Mouse (Mus musculus): ENCODE data around the gene Olfr1441. TPM values are rescaled to one million over a fixed set of nuclear protein-coding genes. Genes with fewer than 3 reads are reported as not detected.

Gene Olfr1441
- total and polyA plus RNA-seq, 3 experiments, result 0.11 TPM; not detected in 2

- DNase-seq (ENCODE audit: low spot score), result no peak
- Histone ChIP-seq H3K4me1 (ENCODE audit: insufficient read depth, low read depth, low read length) (no peaks in the 10 kb centered on the region), H3K27me3 (ENCODE audit: insufficient read depth, low read length) (no peaks in the 10 kb centered on the region), H3K9me3 (replicated peaks) (no peaks in the 10 kb centered on the region), H3K4me3 (ENCODE audit: low read depth, low read length) (no peak overlapping the region), H3K36me3 (replicated peaks) (no peaks in the 10 kb centered on the region)
- TF ChIP-seq GATA2 (IDR thresholded peaks at IDR 0.05; ENCODE audit: borderline replicate concordance, low read depth, low read length) (no peak), CTCF (IDR thresholded peaks at IDR 0.05; ENCODE audit: low read depth, low read length) (no peak), TAL1 (conservative IDR thresholded peaks at IDR 0.05; ENCODE audit: low read depth, low read length) (no peak), GATA1 (IDR thresholded peaks at IDR 0.05; ENCODE audit: borderline replicate concordance, low read length) (no peak), POLR2AphosphoS5 (IDR thresholded peaks at IDR 0.05; ENCODE audit: insufficient replicate concordance, low read depth, low read length) (no peak)
- ATAC-seq (ENCODE audit: extremely low read depth, insufficient number of reproducible peaks, low FRiP score, poor library complexity, severe bottlenecking), result no peak
Measured at GRCm38 (mm10) chr19:12420555-12420954, 3.3 kb downstream of the Olfr1441 start.

GRCm38 (mm10) chr19:12421680-12422079, 4.4 kb downstream of the Olfr1441 start:
- ATAC-seq (ENCODE audit: extremely low read depth, insufficient number of reproducible peaks, low FRiP score, poor library complexity, severe bottlenecking), result no peak
- TF ChIP-seq TAL1 (conservative IDR thresholded peaks at IDR 0.05; ENCODE audit: low read depth, low read length) (no peak), CTCF (IDR thresholded peaks at IDR 0.05; ENCODE audit: low read depth, low read length) (no peak), GATA1 (IDR thresholded peaks at IDR 0.05; ENCODE audit: borderline replicate concordance, low read length) (no peak), POLR2AphosphoS5 (IDR thresholded peaks at IDR 0.05; ENCODE audit: insufficient replicate concordance, low read depth, low read length) (no peak), GATA2 (IDR thresholded peaks at IDR 0.05; ENCODE audit: borderline replicate concordance, low read depth, low read length) (no peak)
- Histone ChIP-seq H3K36me3 (replicated peaks) (no peaks in the 10 kb centered on the region), H3K27me3 (ENCODE audit: insufficient read depth, low read length) (no peaks in the 10 kb centered on the region), H3K4me1 (ENCODE audit: insufficient read depth, low read depth, low read length) (no peaks in the 10 kb centered on the region), H3K4me3 (ENCODE audit: low read depth, low read length) (no peak overlapping the region), H3K9me3 (replicated peaks) (no peaks in the 10 kb centered on the region)
- no peak for DNase-seq (ENCODE audit: low spot score)

GRCm38 (mm10) chr19:12427101-12427500, 9.9 kb downstream of the Olfr1441 start:
- TF ChIP-seq GATA1 (IDR thresholded peaks at IDR 0.05; ENCODE audit: borderline replicate concordance, low read length) (no peak), GATA2 (IDR thresholded peaks at IDR 0.05; ENCODE audit: borderline replicate concordance, low read depth, low read length) (no peak), CTCF (IDR thresholded peaks at IDR 0.05; ENCODE audit: low read depth, low read length) (no peak), POLR2AphosphoS5 (IDR thresholded peaks at IDR 0.05; ENCODE audit: insufficient replicate concordance, low read depth, low read length) (no peak), TAL1 (conservative IDR thresholded peaks at IDR 0.05; ENCODE audit: low read depth, low read length) (no peak)
- Histone ChIP-seq H3K4me3 (ENCODE audit: low read depth, low read length) (no peak overlapping the region), H3K9me3 (replicated peaks) (no peaks in the 10 kb centered on the region), H3K4me1 (ENCODE audit: insufficient read depth, low read depth, low read length) (no peaks in the 10 kb centered on the region), H3K36me3 (replicated peaks) (no peaks in the 10 kb centered on the region), H3K27me3 (ENCODE audit: insufficient read depth, low read length) (no peaks in the 10 kb centered on the region)
- no peak for ATAC-seq (ENCODE audit: extremely low read depth, insufficient number of reproducible peaks, low FRiP score, poor library complexity, severe bottlenecking)
- DNase-seq (ENCODE audit: low spot score), result no peak

GRCm38 (mm10) chr19:12427605-12428004, 10.4 kb downstream of the Olfr1441 start, which contains the start of gene Pfpl:
Pfpl (plus strand) TSS chr19:12427905.
- TF ChIP-seq TAL1 (conservative IDR thresholded peaks at IDR 0.05; ENCODE audit: low read depth, low read length) (no peak), GATA1 (IDR thresholded peaks at IDR 0.05; ENCODE audit: borderline replicate concordance, low read length) (no peak), CTCF (IDR thresholded peaks at IDR 0.05; ENCODE audit: low read depth, low read length) (no peak), POLR2AphosphoS5 (IDR thresholded peaks at IDR 0.05; ENCODE audit: insufficient replicate concordance, low read depth, low read length) (no peak), GATA2 (IDR thresholded peaks at IDR 0.05; ENCODE audit: borderline replicate concordance, low read depth, low read length) (no peak)
- no peaks in the 10 kb centered on the region for H3K9me3 ChIP-seq (replicated peaks)
- no peaks in the 10 kb centered on the region for H3K27me3 ChIP-seq (ENCODE audit: insufficient read depth, low read length)
- no peaks in the 10 kb centered on the region for H3K36me3 ChIP-seq (replicated peaks)
- no peak within 1 kb of the TSS for H3K4me3 ChIP-seq (ENCODE audit: low read depth, low read length)
- H3K4me1 ChIP-seq (ENCODE audit: insufficient read depth, low read depth, low read length), result no peaks in the 10 kb centered on the region
- DNase-seq (ENCODE audit: low spot score) (no peak), ATAC-seq (ENCODE audit: extremely low read depth, insufficient number of reproducible peaks, low FRiP score, poor library complexity, severe bottlenecking) (no peak)

GRCm38 (mm10) chr19:12433033-12433432, 15.8 kb downstream of the Olfr1441 start:
- DNase-seq (ENCODE audit: low spot score) (no peak), ATAC-seq (ENCODE audit: extremely low read depth, insufficient number of reproducible peaks, low FRiP score, poor library complexity, severe bottlenecking) (no peak)
- TF ChIP-seq GATA1 (IDR thresholded peaks at IDR 0.05; ENCODE audit: borderline replicate concordance, low read length) (no peak), POLR2AphosphoS5 (IDR thresholded peaks at IDR 0.05; ENCODE audit: insufficient replicate concordance, low read depth, low read length) (no peak), CTCF (IDR thresholded peaks at IDR 0.05; ENCODE audit: low read depth, low read length) (no peak), TAL1 (conservative IDR thresholded peaks at IDR 0.05; ENCODE audit: low read depth, low read length) (no peak), GATA2 (IDR thresholded peaks at IDR 0.05; ENCODE audit: borderline replicate concordance, low read depth, low read length) (no peak)
- H3K27me3 ChIP-seq (ENCODE audit: insufficient read depth, low read length), result no peaks in the 10 kb centered on the region
- no peak overlapping the region for H3K4me3 ChIP-seq (ENCODE audit: low read depth, low read length)
- no peaks in the 10 kb centered on the region for H3K4me1 ChIP-seq (ENCODE audit: insufficient read depth, low read depth, low read length)
- H3K36me3 ChIP-seq (replicated peaks), result no peaks in the 10 kb centered on the region
- H3K9me3 ChIP-seq (replicated peaks), result no peaks in the 10 kb centered on the region

- DNase-seq (ENCODE audit: low spot score), result no peak
- Histone ChIP-seq H3K36me3 (replicated peaks) (no peaks in the 10 kb centered on the region), H3K27me3 (ENCODE audit: insufficient read depth, low read length) (no peaks in the 10 kb centered on the region), H3K4me1 (ENCODE audit: insufficient read depth, low read depth, low read length) (no peaks in the 10 kb centered on the region), H3K4me3 (ENCODE audit: low read depth, low read length) (no peak overlapping the region), H3K9me3 (replicated peaks) (no peaks in the 10 kb centered on the region)
- TF ChIP-seq GATA1 (IDR thresholded peaks at IDR 0.05; ENCODE audit: borderline replicate concordance, low read length), result no peak
- TF ChIP-seq POLR2AphosphoS5 (IDR thresholded peaks at IDR 0.05; ENCODE audit: insufficient replicate concordance, low read depth, low read length), result no peak
- no peak for TF ChIP-seq TAL1 (conservative IDR thresholded peaks at IDR 0.05; ENCODE audit: low read depth, low read length)
- no peak for TF ChIP-seq CTCF (IDR thresholded peaks at IDR 0.05; ENCODE audit: low read depth, low read length)
- TF ChIP-seq GATA2 (IDR thresholded peaks at IDR 0.05; ENCODE audit: borderline replicate concordance, low read depth, low read length), result no peak
- ATAC-seq (ENCODE audit: extremely low read depth, insufficient number of reproducible peaks, low FRiP score, poor library complexity, severe bottlenecking), result no peak
Measured at GRCm38 (mm10) chr19:12435011-12435416, 17.8 kb downstream of the Olfr1441 start.
